Mouse (Mus musculus) neural tube, embryonic 15.5 days (tissue): ENCODE data around the gene Ropn1l. TPM values are rescaled to one million over a fixed set of nuclear protein-coding genes. Genes with fewer than 3 reads are reported as not detected.

ENCODE experiments used
- ATAC-seq: fragments of 200-750 bp; cut with Nextera tagmentation; 2 replicates; pipeline ENCODE4 v1.8.0; 2017; ENCODE audit warnings: mild to moderate bottlenecking, moderate TSS enrichment, moderate library complexity; ENCODE audit not compliant: low FRiP score
- H3K27ac ChIP-seq: fragments of 300-500 bp; sonication (generic); replicated peaks from 2 replicates; pipeline ENCODE4 v1.5.1; 2015; ENCODE audit warnings: mild to moderate bottlenecking, inconsistent platforms
- H3K27me3 ChIP-seq: fragments of 300-500 bp; sonication (generic); replicated peaks from 2 replicates; pipeline ENCODE4 v1.6.1; 2015; ENCODE audit warnings: inconsistent platforms
- H3K36me3 ChIP-seq: fragments of 300-500 bp; sonication (generic); 2 replicates; pipeline ENCODE4 v1.6.1; 2015; ENCODE audit warnings: inconsistent platforms
- H3K4me1 ChIP-seq: fragments of 300-500 bp; sonication (generic); 2 replicates; pipeline ENCODE4 v1.6.1; 2015; ENCODE audit warnings: inconsistent platforms
- H3K4me2 ChIP-seq: fragments of 300-500 bp; sonication (generic); 2 replicates; pipeline ENCODE4 v1.6.1; 2015; ENCODE audit warnings: inconsistent platforms, mild to moderate bottlenecking, moderate library complexity
- H3K4me3 ChIP-seq: fragments of 300-500 bp; sonication (generic); replicated peaks from 2 replicates; pipeline ENCODE4 v1.5.1; 2015; ENCODE audit warnings: mild to moderate bottlenecking, inconsistent platforms
- H3K9ac ChIP-seq: fragments of 300-500 bp; sonication (generic); replicated peaks from 2 replicates; pipeline ENCODE4 v1.6.1; 2015; ENCODE audit warnings: mild to moderate bottlenecking, inconsistent platforms
- H3K9me3 ChIP-seq: fragments of 300-500 bp; sonication (generic); replicated peaks from 2 replicates; pipeline ENCODE4 v1.6.1; 2016; ENCODE audit warnings: inconsistent platforms
- WGBS: fragments of 180-500 bp; shearing (Covaris S2); methylation state at CpG from one replicate; pipeline ENCODE4 v1.1.7; 2015; ENCODE audit warnings: mixed read lengths; 5-methylcytosine and 5-hydroxymethylcytosine counted together
- polyA plus RNA-seq: library from polyadenylated mRNA; unstranded; fragments of >200 nt; fragmentation: Nextera tagmentation; extraction: Ambion mirVana; gene quantifications from 2 replicates; pipeline ENCODE4 v1.2.1, GENCODE M21; 2015

The Ropn1l gene
- polyA plus RNA-seq, 1 experiment from 2014 or later: 2.0 TPM

DNA sequence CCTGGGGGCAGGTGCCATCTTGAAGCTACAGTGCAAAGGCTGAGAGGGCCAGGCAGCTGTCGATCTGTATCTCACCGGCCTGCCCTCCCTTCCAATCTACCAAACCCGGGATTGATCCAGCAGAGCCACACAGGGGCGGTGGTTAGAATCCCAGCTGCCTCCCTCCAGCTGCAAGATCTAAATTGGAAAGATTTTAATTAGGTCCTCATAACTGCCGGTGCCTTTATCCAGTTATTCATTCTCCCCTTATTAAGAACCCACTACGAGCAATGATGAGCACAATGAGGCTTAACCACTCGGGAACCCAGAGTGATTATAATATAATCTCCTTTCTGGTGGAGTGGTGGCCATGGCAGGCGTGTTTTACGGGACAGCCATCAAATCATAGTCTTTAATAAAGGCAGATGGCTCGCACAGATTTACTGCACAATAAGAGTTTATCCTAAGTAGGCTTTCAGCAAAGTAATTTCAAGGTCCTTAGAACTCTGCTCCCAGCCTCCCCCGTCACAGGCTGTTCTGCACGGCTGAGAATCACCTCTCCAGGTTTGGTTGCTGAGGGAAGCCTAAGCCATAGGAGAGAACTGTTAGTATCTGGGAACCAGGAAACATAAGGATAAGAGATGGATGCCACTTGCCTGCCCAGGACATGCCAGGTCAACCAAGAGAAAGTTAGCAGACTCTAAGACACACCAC is 51.2 kb downstream of the Ropn1l start:
- WGBS: 34% methylated on average over 12 of the region's 12 CpGs
- Histone ChIP-seq H3K4me2 (no peak overlapping the region), H3K4me3 (no peak overlapping the region), H3K27ac (no peak overlapping the region), H3K4me1 (peaks cover 13% of the 10 kb centered on the region), H3K27me3 (no peaks in the 10 kb centered on the region), H3K36me3 (no peaks in the 10 kb centered on the region), H3K9me3 (no peaks in the 10 kb centered on the region), H3K9ac (no peak overlapping the region)
- peak; percentile 69 for ATAC-seq

DNA sequence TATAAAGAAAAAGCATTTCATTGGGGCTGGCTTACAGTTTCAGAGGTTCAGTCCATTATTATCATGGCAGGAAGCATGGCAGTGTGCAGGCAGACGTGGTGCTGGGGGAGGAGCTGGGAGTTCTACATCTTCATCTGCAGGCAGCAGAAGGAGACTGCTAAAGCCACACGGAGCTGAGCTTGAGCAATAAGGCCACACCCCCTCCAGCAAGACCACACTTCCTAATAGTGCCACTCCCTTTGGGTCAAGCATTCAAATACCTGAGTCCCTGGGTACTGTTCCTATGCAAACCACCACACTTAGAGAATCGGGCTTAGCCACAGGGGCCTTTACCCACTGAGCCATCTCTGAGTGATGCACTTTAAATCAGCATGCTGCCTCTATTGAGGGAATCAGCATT is 52.6 kb downstream of the Ropn1l start:
- Histone ChIP-seq H3K27me3 (no peaks in the 10 kb centered on the region), H3K4me1 (peaks cover 13% of the 10 kb centered on the region), H3K4me2 (no peak overlapping the region), H3K4me3 (no peak overlapping the region), H3K9me3 (no peaks in the 10 kb centered on the region), H3K36me3 (no peaks in the 10 kb centered on the region), H3K27ac (no peak overlapping the region), H3K9ac (no peak overlapping the region)
- no peak for ATAC-seq
- 37% methylated on average over 3 of the region's 3 CpGs for WGBS

DNA sequence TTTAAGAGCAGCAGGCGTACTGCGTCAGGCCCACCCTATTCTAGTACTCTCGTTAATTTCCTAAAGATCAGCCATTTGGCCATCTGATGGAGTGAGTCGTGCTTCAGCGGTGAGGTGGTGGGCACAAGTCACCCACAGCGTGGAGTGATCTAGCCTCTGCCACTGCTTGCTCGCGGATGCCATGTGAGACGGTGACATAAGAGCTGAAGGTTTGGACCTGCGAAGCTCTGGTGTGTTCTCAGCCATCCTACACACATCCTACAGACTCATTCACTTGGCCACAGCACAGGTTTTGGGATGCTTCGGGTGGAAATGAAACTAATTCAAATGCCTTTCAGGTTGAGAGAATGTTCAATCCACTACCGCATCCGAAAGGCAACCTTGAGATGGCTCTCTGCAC is 54.8 kb downstream of the Ropn1l start:
- Histone ChIP-seq H3K27me3 (no peaks in the 10 kb centered on the region), H3K36me3 (no peaks in the 10 kb centered on the region), H3K4me3 (no peak overlapping the region), H3K4me1 (peaks cover 13% of the 10 kb centered on the region), H3K4me2 (no peak overlapping the region), H3K27ac (no peak overlapping the region), H3K9ac (no peak overlapping the region), H3K9me3 (no peaks in the 10 kb centered on the region)
- no peak for ATAC-seq
- 96% methylated on average over 13 of the region's 13 CpGs for WGBS

DNA sequence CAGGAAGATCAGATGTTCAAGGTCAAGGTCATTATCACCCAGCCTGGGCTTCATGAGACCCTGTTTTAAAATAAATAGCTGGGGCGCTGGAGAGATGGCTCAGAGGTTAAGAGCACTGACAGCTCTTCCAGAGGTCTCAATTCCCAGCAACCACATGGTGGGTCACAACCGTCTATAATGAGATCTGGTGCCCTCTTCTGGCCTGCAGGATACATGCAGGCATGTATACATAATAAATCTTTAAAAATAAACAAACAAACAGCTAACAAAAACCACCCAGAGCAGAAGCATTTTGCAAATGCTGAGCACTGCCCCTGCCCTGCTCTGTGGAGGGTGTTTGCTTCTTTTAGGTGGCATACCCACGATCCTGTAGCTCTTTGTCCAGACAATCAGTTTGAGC is 56.2 kb downstream of the Ropn1l start:
- Histone ChIP-seq H3K27ac (no peak overlapping the region), H3K4me3 (no peak overlapping the region), H3K36me3 (no peaks in the 10 kb centered on the region), H3K4me1 (peaks cover 6% of the 10 kb centered on the region; the same call in 1 of the 2 replicates), H3K9ac (no peak overlapping the region), H3K27me3 (no peaks in the 10 kb centered on the region), H3K9me3 (no peaks in the 10 kb centered on the region), H3K4me2 (no peak overlapping the region)
- WGBS: 78% methylated on average over 3 of the region's 3 CpGs
- no peak for ATAC-seq

DNA sequence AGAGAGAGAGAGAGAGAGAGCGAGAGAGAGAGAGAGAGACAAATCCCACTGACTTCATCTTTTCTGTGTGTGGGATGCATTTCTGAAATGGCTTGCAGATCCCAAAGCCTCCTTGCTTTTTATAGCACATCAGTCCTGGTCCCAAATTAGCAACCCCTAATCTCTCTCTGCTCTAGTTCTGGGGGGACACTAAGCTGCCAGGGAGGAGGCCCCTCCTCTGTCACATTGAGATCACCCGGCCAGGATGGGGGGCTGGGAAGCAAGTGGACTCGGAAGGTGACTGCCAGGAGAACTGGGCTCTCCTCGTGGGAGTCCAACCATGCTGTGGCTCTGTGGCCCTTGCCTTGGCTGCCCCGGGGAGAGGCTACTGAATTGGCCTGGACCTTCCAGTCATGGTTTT is 56.8 kb downstream of the Ropn1l start:
- no peak for ATAC-seq
- Histone ChIP-seq H3K9ac (no peak overlapping the region), H3K4me3 (no peak overlapping the region), H3K27ac (no peak overlapping the region), H3K36me3 (no peaks in the 10 kb centered on the region), H3K4me2 (no peak overlapping the region), H3K27me3 (no peaks in the 10 kb centered on the region), H3K4me1 (peaks cover under 1% of the 10 kb centered on the region; the same call in 1 of the 2 replicates), H3K9me3 (no peaks in the 10 kb centered on the region)
- WGBS: 84% methylated on average over 5 of the region's 5 CpGs

DNA sequence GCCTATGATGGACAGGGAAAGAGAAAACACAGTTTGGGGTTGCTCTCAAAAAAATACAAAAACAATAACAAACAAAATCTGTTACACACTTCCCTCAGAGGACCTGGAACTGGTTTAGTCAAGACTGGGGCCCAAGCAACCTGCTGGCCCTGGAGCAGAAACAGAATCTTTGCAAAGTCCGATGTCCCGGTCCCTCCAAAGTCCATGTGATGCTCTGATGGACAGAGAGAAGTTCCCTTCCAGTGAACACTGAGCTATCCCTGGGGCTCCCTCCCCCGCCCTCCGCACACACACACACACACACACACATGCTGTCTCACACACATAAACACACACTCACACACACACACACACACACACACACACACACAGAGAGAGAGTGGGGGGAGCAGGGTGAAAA is 57.6 kb downstream of the Ropn1l start:
- WGBS: 92% methylated on average over 4 of the region's 4 CpGs
- H3K27me3 ChIP-seq: no peaks in the 10 kb centered on the region
- no peaks in the 10 kb centered on the region for H3K9me3 ChIP-seq
- H3K4me2 ChIP-seq: no peak overlapping the region
- H3K27ac ChIP-seq: no peak overlapping the region
- no peak for ATAC-seq
- H3K9ac ChIP-seq: no peak overlapping the region
- no peaks in the 10 kb centered on the region for H3K36me3 ChIP-seq
- no peaks in the 10 kb centered on the region for H3K4me1 ChIP-seq
- H3K4me3 ChIP-seq: no peak overlapping the region

DNA sequence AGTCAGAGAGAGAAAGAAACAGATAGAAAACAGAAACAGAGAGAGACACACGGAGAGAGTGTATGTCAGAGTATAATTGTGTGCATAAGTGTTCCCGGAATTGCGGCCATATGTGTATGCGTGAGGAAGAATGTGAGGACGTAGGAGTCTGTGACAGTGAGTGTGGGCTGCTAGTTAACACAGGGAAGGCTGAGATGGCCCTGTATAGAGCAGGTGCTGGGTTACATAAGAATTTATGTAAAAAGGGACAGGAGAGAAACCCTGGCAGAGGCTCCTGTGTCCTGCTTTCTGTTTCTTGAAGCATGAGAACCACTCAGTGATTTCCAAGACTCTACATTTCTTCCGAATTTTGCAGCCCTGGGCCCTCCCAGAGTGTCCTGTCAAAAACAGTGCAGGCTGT is 60.1 kb downstream of the Ropn1l start:
- no peak overlapping the region for H3K9ac ChIP-seq
- no peaks in the 10 kb centered on the region for H3K27me3 ChIP-seq
- H3K4me1 ChIP-seq: no peaks in the 10 kb centered on the region
- H3K4me2 ChIP-seq: no peak overlapping the region
- no peaks in the 10 kb centered on the region for H3K9me3 ChIP-seq
- ATAC-seq: no peak
- H3K36me3 ChIP-seq: no peaks in the 10 kb centered on the region
- H3K27ac ChIP-seq: no peak overlapping the region
- WGBS: 90% methylated on average over 6 of the region's 6 CpGs
- H3K4me3 ChIP-seq: no peak overlapping the region

DNA sequence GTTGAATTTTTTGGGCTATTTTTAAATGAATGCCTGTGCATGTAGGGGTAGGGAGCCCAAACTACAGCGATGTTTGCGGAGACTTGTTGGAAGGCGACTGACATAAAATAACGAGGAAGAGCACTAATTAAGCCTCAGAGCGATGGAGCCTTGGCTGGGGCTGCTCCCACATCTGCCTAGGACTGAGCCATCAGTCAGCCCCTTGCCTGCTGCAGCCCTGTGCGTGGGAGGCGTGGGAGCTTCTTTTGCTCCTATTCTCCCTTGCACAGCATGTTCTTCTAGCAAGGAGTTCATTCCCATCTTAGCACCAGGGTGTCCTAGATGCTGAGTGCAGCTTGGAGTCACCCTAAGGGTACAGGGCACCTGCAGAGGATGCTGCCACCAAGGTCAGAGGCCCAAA is 60.8 kb downstream of the Ropn1l start:
- Histone ChIP-seq H3K4me1 (no peaks in the 10 kb centered on the region), H3K9me3 (no peaks in the 10 kb centered on the region), H3K36me3 (no peaks in the 10 kb centered on the region), H3K4me2 (no peak overlapping the region), H3K27ac (no peak overlapping the region), H3K4me3 (no peak overlapping the region), H3K9ac (no peak overlapping the region), H3K27me3 (no peaks in the 10 kb centered on the region)
- ATAC-seq: no peak
- WGBS: 81% methylated on average over 7 of the region's 7 CpGs

DNA sequence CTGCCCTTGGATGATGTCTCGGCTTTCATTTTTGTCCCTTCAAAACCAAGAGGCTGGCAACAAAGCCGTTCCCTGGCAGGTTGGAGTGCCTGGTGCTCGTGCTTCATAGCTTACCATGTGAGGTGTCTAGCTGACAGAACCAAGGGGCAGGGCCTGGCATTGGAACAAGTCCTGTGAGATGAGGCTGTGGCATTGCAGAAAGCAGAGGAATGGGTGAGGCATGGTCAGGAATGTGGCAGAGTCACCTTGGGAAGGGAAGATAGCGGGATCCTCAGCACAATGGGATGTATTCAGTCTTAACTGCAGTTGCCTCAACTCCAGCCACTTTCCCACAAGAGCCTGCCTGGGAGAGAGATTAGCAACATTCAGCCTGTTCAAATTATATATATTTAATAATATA is 61.4 kb downstream of the Ropn1l start:
- Histone ChIP-seq H3K4me2 (no peak overlapping the region), H3K9me3 (no peaks in the 10 kb centered on the region), H3K9ac (no peak overlapping the region), H3K4me1 (no peaks in the 10 kb centered on the region), H3K27me3 (no peaks in the 10 kb centered on the region), H3K27ac (no peak overlapping the region), H3K36me3 (no peaks in the 10 kb centered on the region), H3K4me3 (no peak overlapping the region)
- ATAC-seq: no peak
- 91% methylated on average over 4 of the region's 4 CpGs for WGBS

Other genes with a start within 250 kb of the Ropn1l start
- 28.2 and 35.3 TPM in 2 replicates for gene Dap, start 229.4 kb downstream of the Ropn1l start, polyA plus RNA-seq
- gene Ankrd33b, start 86.0 kb downstream of the Ropn1l start, polyA plus RNA-seq: 0.70 and 2.6 TPM in 2 replicates
- gene March6, start 77.3 kb upstream of the Ropn1l start, polyA plus RNA-seq: 57.8 and 63.2 TPM in 2 replicates
- 6.9 and 7.7 TPM in 2 replicates for gene Cmbl, start 111.7 kb upstream of the Ropn1l start, polyA plus RNA-seq
- 473 and 502 TPM in 2 replicates for gene Cct5, start 148.1 kb upstream of the Ropn1l start, polyA plus RNA-seq
- gene Fam173b, start 148.1 kb upstream of the Ropn1l start, polyA plus RNA-seq: 11.1 and 11.6 TPM in 2 replicates